Mouse (Mus musculus): ENCODE results near the gene Prss48.

- TF ChIP-seq USF1 (IDR thresholded peaks at IDR 0.05; ENCODE audit: low read depth) (no peak), MAX (IDR thresholded peaks at IDR 0.05; ENCODE audit: low read depth) (no peak), POLR2A (IDR thresholded peaks at IDR 0.05; ENCODE audit: insufficient read length, low read depth) (no peak), TCF12 (IDR thresholded peaks at IDR 0.05; ENCODE audit: insufficient read depth, poor library complexity, severe bottlenecking) (no peak), CEBPB (IDR thresholded peaks at IDR 0.05; ENCODE audit: insufficient read depth, poor library complexity, severe bottlenecking) (no peak), MYOG (IDR thresholded peaks at IDR 0.05; ENCODE audit: control insufficient read depth in 1 of 3, insufficient read depth in 1 of 3, insufficient read length in 2 of 3, low read depth in 2 of 3) (no peak), REST (IDR thresholded peaks at IDR 0.05; ENCODE audit: insufficient read depth, insufficient read length) (no peak), E2F4 (IDR thresholded peaks at IDR 0.05; ENCODE audit: insufficient read depth) (no peak), SRF (IDR thresholded peaks at IDR 0.05; ENCODE audit: control insufficient read depth, insufficient read length, low read depth) (no peak), POLR2AphosphoS2 (IDR thresholded peaks at IDR 0.05; ENCODE audit: insufficient read length, low read depth) (no peak), TCF3 (IDR thresholded peaks at IDR 0.05; ENCODE audit: insufficient read length, low read depth) (no peak), MYOD1 (IDR thresholded peaks at IDR 0.05; ENCODE audit: control insufficient read depth in 1 of 3, insufficient read length in 2 of 3, low read depth in 2 of 3) (no peak)
These were observed 10.5 kb downstream of the Prss48 start for GRCm38 (mm10) chr3:85991802-85992156.

Data from myocyte (in vitro differentiated cells).